Mouse (Mus musculus) spleen, adult 2 months (tissue): Measurements from ENCODE around the gene Mylip. TPM values are rescaled to one million over a fixed set of nuclear protein-coding genes. Genes with fewer than 3 reads are reported as not detected.
A peak's percentile ranks its signal among the peaks of the same experiment; 100 is the strongest.

Experiments
- DNase-seq, 2 experiments: peaks; one replicate each; pipeline versions ENCODE4 v3.0.0 to v3.0.0-alpha.2; 2012 to 2021; ENCODE audit warnings: low spot score in 2 of 2, low read depth in 1 of 2
- H3K27ac ChIP-seq: fragments of 200-500 bp; 2 replicates; pipeline ENCODE4 v1.5.1; 2012; ENCODE audit warnings: low read length, inconsistent platforms; ENCODE audit not compliant: insufficient read depth
- H3K27me3 ChIP-seq: fragments of 200-500 bp; 2 replicates; pipeline ENCODE4 v1.6.1; 2012; ENCODE audit warnings: mild to moderate bottlenecking, moderate library complexity, low read length, inconsistent platforms; ENCODE audit not compliant: control insufficient read depth, insufficient read depth
- H3K36me3 ChIP-seq: fragments of 200-500 bp; 2 replicates; pipeline ENCODE4 v1.6.1; 2012; ENCODE audit warnings: mild to moderate bottlenecking, low read length, inconsistent platforms; ENCODE audit not compliant: control insufficient read depth, insufficient read depth
- H3K4me1 ChIP-seq: fragments of 200-500 bp; 2 replicates; pipeline ENCODE4 v1.6.1; 2011; ENCODE audit warnings: inconsistent platforms; ENCODE audit not compliant: control insufficient read depth, insufficient read depth, insufficient read length
- H3K4me3 ChIP-seq: fragments of 200-500 bp; 2 replicates; pipeline ENCODE4 v1.5.1; 2011; ENCODE audit warnings: mild to moderate bottlenecking, inconsistent platforms; ENCODE audit not compliant: insufficient read depth, insufficient read length; ENCODE audit errors: extremely low read depth
- CTCF ChIP-seq: fragments of 200-500 bp; IDR thresholded peaks from 2 replicates; pipeline ENCODE4 v1.5.1; 2011; ENCODE audit warnings: mild to moderate bottlenecking, inconsistent platforms; ENCODE audit not compliant: insufficient read depth, insufficient read length, insufficient replicate concordance; ENCODE audit errors: extremely low read depth
- POLR2A ChIP-seq: fragments of 200-500 bp; IDR thresholded peaks from 2 replicates; pipeline ENCODE4 v1.6.1; 2011; ENCODE audit warnings: low read depth, low read length, inconsistent platforms
- WGBS: fragments of 180-500 bp; shearing (Covaris S2); methylation state at CpG from one replicate; pipeline ENCODE4 v1.1.7; 2018; 5-methylcytosine and 5-hydroxymethylcytosine counted together
- polyA plus RNA-seq: library from polyadenylated mRNA; depleted of rRNA; stranded (reverse); fragments of >200 nt; gene quantifications from 2 replicates; pipeline ENCODE4 v1.2.3, GENCODE M21; 2012; rRNA removed

Gene Mylip
- polyA plus RNA-seq, 1 experiment: 31.4 TPM

DNA sequence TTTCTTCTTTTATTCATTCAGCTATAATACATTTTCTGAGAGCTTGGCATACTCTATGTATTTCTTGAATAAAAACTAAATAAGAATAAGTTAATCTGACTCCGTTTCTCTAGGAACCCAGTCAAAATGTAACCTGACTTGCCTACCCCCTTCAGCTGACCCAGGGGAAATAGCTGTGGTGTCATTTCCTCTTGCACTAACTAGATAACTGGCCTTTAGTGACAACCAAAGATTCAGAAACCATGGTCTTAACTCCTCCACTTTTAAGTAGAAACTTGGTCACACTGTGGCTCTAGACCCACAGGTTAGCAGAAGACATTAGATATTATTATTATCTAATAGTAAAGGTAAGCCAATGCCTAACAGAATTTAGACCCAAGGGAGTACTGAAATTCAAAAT lies 64.5 kb downstream of the Mylip start:
- Histone ChIP-seq H3K27ac (no peak overlapping the region; the same call in 1 of the 2 replicates), H3K4me1 (peaks cover 21% of the 10 kb centered on the region), H3K27me3 (no peaks in the 10 kb centered on the region), H3K4me3 (no peak overlapping the region), H3K36me3 (no peaks in the 10 kb centered on the region)
- WGBS: 11% methylated on average over 1 of the region's 1 CpGs
- TF ChIP-seq CTCF (no peak), POLR2A (no peak)
- peak in 1 of 2 experiments; percentile 38 for DNase-seq

DNA sequence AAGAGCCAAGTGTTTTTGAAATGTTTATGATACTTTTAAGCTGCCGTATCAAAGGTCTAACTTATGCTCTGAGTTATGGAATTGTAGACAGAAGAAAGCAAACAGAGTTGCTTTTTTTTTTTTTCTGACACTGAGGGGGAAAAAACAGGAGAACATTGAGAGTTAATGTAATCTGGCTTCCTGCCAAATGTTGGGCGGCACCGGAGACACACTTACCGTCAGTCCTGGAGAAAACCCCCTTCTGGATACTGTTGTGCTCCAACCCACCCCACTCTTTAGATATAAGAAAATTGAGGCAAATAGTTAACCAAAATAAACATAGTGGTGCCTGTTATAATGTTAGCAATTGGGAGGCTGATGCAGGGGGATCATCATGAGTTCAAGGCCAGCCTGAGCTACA lies 65.1 kb downstream of the Mylip start:
- Histone ChIP-seq H3K4me3 (no peak overlapping the region), H3K4me1 (peaks cover 21% of the 10 kb centered on the region), H3K27me3 (no peaks in the 10 kb centered on the region), H3K27ac (peak overlapping the region; percentile 68; the same call in 1 of the 2 replicates), H3K36me3 (no peaks in the 10 kb centered on the region)
- no peak for DNase-seq
- TF ChIP-seq POLR2A: no peak
- 32% methylated on average over 4 of the region's 4 CpGs for WGBS

DNA sequence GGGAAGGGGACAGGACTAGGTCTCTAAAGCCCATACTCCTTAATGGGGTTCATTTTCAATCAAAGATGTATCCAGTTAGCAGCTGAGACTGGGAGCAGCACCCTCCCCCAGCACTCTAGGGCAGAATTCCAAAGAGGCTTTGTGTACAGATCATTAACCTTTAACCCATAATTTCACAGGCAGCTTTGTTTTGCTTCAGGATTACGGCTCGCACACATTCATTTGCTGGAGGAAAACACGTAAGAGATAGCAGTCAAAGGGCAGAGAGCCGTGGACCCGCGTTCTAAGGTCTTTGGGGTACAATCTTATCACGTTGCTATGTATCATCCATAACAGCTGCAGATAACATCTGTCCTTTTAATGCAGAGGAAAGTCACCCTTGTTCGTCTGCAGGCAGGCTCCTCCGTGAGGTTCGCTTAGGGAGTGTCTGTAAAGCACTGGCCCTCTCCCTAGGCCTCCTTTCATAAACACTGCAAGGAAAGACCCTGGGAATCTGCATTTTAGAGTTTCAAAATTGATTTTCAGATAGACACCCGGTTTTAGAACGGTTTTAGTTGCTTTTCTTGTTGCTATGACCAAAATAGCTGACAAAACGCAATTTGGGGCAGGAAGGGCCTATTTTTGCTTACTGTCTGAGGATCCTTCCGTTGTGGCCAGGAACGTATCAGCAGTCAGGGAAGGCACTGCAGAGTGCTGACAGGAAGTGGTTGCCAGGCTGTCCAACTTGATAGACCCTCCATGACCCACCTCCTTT lies 65.7 kb downstream of the Mylip start:
- H3K27me3 ChIP-seq: no peaks in the 10 kb centered on the region
- 17% methylated on average over 15 of the region's 15 CpGs for WGBS
- TF ChIP-seq CTCF: no peak
- TF ChIP-seq POLR2A: no peak
- no peak for DNase-seq
- H3K4me1 ChIP-seq: peaks cover 21% of the 10 kb centered on the region
- no peak overlapping the region for H3K4me3 ChIP-seq
- H3K36me3 ChIP-seq: no peaks in the 10 kb centered on the region
- H3K27ac ChIP-seq: peak overlapping the region; percentile 68

DNA sequence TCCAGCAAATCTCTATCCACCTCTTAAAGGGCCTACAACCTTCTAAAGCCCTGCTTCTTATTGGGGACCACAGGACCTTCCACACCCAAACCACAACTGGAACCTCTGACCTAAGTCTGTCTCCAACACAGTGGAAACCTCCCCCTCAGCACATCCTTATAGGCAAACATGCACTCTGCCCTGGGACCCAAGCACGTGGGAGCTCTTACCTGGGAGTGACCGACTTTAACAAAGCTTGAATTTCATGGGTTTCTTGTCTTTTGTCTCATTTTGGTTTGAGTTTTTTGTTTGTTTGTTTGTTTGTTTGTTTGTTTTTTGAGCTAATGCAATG lies 66.3 kb downstream of the Mylip start:
- no peak overlapping the region for H3K4me3 ChIP-seq
- WGBS: 29% methylated on average over 2 of the region's 2 CpGs

DNA sequence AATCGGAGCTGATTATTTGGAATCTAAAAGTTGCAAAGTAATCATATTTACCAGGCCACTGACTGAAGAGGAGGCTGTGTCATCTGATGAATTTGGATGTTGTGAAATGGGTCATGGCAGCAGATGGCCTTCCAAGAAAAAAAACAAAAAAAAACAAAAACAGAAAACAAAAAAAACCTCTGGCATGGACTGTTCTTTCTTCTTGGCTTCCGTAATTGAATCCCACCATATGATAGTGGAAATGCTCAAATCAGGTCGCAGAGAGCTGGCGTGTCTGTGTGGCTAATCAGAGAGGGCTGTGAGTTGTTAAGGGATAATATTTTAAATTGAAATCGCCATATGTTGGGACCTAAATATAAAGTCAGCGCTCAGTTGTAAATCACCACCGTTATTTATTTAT lies 67.9 kb downstream of the Mylip start:
- 91% methylated on average over 7 of the region's 7 CpGs for WGBS
- Histone ChIP-seq H3K27me3 (no peaks in the 10 kb centered on the region), H3K4me3 (no peak overlapping the region), H3K36me3 (no peaks in the 10 kb centered on the region), H3K4me1 (peaks cover 21% of the 10 kb centered on the region), H3K27ac (no peak overlapping the region)
- TF ChIP-seq CTCF: no peak
- TF ChIP-seq POLR2A: no peak
- DNase-seq: no peak

More for the DNA sequence above, 66.3 kb downstream of the Mylip start:
- no peak for TF ChIP-seq CTCF
- no peak for TF ChIP-seq POLR2A
- Histone ChIP-seq H3K27me3 (no peaks in the 10 kb centered on the region), H3K4me1 (peaks cover 21% of the 10 kb centered on the region), H3K27ac (peak overlapping the region; percentile 46), H3K36me3 (no peaks in the 10 kb centered on the region)
- DNase-seq: no peak

DNA sequence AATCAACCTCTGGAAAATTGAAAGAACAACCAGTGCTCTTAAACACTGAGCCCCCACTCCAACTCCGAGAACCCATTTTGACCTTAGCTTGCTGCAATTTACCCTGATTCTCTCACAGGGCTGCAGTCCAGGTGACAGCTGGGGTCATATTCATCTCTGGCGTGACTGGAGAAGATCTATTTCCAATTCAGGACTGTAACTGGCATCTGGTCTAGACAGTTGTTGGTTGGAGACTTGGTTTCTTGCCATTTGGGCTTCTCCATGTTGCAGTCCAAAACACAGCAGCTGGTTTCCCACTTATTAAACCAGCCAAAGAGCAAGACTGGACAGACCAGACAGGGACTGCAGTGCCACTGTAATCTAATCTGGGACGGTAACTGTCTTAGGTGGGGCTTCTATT lies 70.6 kb downstream of the Mylip start:
- TF ChIP-seq POLR2A (no peak), CTCF (no peak)
- 88% methylated on average over 3 of the region's 3 CpGs for WGBS
- Histone ChIP-seq H3K36me3 (no peaks in the 10 kb centered on the region), H3K27me3 (no peaks in the 10 kb centered on the region), H3K27ac (no peak overlapping the region), H3K4me3 (no peak overlapping the region), H3K4me1 (peaks cover 7% of the 10 kb centered on the region; the same call in 1 of the 2 replicates)
- no peak for DNase-seq

DNA sequence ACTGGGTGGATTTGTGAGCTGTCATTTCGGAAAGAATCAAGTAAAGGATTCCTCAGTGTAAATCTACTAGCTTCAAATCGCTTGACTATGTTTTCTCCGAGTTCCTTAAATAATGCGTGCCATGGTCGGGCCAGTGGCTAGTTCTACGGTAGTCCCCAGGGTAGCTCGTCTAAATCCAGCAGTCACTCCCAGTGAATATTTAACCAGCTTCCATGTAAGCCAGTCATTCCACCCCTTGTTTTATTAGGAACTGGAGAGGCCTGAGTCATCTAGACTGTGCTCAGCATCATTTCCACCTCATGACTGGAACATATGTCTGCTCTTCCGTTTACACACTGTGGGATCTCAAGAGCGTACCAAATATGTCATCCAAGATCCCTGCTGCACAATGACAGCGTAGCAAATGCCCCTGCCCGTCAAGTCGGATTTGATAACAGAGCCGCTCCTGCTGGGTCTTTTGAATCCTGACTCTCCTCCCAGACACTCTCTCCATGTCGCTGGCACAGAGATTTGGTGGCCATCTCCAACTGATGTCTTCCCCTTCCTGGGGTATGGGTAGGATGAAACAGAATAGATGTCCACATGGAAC lies 71.9 kb downstream of the Mylip start:
- Histone ChIP-seq H3K27ac (no peak overlapping the region), H3K4me3 (no peak overlapping the region), H3K27me3 (no peaks in the 10 kb centered on the region), H3K4me1 (no peaks in the 10 kb centered on the region), H3K36me3 (no peaks in the 10 kb centered on the region)
- TF ChIP-seq POLR2A: no peak
- no peak for DNase-seq
- 94% methylated on average over 14 of the region's 14 CpGs for WGBS

Other genes with a start within 250 kb of the Mylip start
- 5.1 and 5.7 TPM in 2 replicates for gene Gmpr, start 117.7 kb downstream of the Mylip start, polyA plus RNA-seq